Mouse (Mus musculus): ENCODE results near the gene Vmn2r18. TPM values are rescaled to one million over a fixed set of nuclear protein-coding genes. Genes with fewer than 3 reads are reported as not detected.
A peak's percentile ranks its signal among the peaks of the same experiment; 100 is the strongest.

The Vmn2r18 gene
- 0.04 TPM for polyA plus RNA-seq (2012; fragmentation: generic; extraction: Trizol)
- long read RNA-seq, experiment 1, result 0 reads
- long read RNA-seq, experiment 2, result 0 reads

DNA sequence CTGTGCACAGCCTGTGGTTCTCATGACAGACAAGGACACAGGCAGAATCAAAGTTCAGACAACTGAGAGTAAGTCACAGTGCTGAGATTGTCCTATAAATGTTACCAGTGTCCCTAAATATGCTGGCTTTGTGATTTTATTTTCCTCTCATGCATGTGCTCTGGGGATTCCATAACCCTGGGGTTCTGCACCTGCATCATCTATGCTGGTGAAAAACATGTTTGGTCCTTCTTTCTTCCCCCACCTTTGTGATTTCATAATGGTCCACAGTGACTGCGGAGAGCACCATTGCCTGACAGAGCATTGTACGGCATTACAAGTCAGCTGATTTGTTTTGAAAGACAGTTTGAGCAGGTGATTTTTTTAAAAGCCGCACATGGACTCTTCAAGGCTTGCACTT is at the start of gene Vmn2r18:
Vmn2r18 (minus strand) TSS at position 101 of the 400 bp plus-strand sequence.
- Histone ChIP-seq H3K36me3 (ENCODE audit: control insufficient read depth, insufficient read depth) (no peaks in the 10 kb centered on the region), H3ac (ENCODE audit: control insufficient read depth, insufficient read length, low read depth) (no peak within 1 kb of the TSS), H3K27me3 (ENCODE audit: control insufficient read depth, insufficient read depth, insufficient read length) (no peaks in the 10 kb centered on the region), H3K79me2 (ENCODE audit: control insufficient read depth, insufficient read depth) (no peaks in the 10 kb centered on the region), H3K79me3 (ENCODE audit: low read depth) (no peaks in the 10 kb centered on the region), H3K4me3 (ENCODE audit: insufficient read depth, poor library complexity, severe bottlenecking) (no peak within 1 kb of the TSS)
- TF ChIP-seq MAX (IDR thresholded peaks at IDR 0.05) (no peak), FOSL1 (IDR thresholded peaks at IDR 0.05; ENCODE audit: insufficient read depth, low read length, poor library complexity, severe bottlenecking) (no peak), CTCF (IDR thresholded peaks at IDR 0.05; ENCODE audit: control insufficient read depth, insufficient read depth, insufficient read length) (no peak)

DNA sequence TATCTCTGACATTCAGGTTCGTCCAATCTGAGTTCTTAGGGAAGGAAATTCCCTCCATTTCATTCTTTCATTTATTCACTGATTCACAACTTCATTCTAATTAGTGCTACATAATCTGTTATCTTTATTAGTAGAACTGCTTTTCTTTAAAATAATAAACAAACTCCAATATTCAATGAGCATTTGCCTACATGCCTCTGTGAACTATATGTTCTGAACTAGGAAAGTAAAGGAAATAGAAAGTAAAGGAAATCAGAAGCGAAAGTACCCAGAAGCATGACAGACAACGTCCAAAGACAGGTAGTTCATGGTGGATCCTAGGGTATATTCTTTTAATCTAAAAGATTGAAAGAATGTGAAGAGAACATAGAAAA is 45.6 kb upstream of the Vmn2r18 start:
- Histone ChIP-seq H3K79me2 (ENCODE audit: control insufficient read depth, insufficient read depth) (peaks cover 19% of the 10 kb centered on the region), H3K4me3 (ENCODE audit: insufficient read depth, poor library complexity, severe bottlenecking) (no peak overlapping the region), H3K36me3 (ENCODE audit: control insufficient read depth, insufficient read depth) (peaks cover 32% of the 10 kb centered on the region), H3K79me3 (ENCODE audit: low read depth) (peaks cover 9% of the 10 kb centered on the region), H3ac (ENCODE audit: control insufficient read depth, insufficient read length, low read depth) (no peak overlapping the region), H3K27me3 (ENCODE audit: control insufficient read depth, insufficient read depth, insufficient read length) (no peaks in the 10 kb centered on the region)
- no peak for TF ChIP-seq MYOG (IDR thresholded peaks at IDR 0.05; ENCODE audit: control insufficient read depth, extremely low read depth, insufficient read length)
- TF ChIP-seq CTCF (IDR thresholded peaks at IDR 0.05; ENCODE audit: control insufficient read depth, insufficient read depth, insufficient read length), result no peak
- TF ChIP-seq CEBPB (IDR thresholded peaks at IDR 0.05; ENCODE audit: low read depth), result no peak
- TF ChIP-seq MAX (IDR thresholded peaks at IDR 0.05), result no peak
- no peak for TF ChIP-seq USF1 (IDR thresholded peaks at IDR 0.05; ENCODE audit: low read depth)
- no peak for TF ChIP-seq FOSL1 (IDR thresholded peaks at IDR 0.05; ENCODE audit: insufficient read depth, low read length, poor library complexity, severe bottlenecking)
- TF ChIP-seq MYOD1 (IDR thresholded peaks at IDR 0.05; ENCODE audit: control insufficient read depth, insufficient read length, low read depth), result no peak

DNA sequence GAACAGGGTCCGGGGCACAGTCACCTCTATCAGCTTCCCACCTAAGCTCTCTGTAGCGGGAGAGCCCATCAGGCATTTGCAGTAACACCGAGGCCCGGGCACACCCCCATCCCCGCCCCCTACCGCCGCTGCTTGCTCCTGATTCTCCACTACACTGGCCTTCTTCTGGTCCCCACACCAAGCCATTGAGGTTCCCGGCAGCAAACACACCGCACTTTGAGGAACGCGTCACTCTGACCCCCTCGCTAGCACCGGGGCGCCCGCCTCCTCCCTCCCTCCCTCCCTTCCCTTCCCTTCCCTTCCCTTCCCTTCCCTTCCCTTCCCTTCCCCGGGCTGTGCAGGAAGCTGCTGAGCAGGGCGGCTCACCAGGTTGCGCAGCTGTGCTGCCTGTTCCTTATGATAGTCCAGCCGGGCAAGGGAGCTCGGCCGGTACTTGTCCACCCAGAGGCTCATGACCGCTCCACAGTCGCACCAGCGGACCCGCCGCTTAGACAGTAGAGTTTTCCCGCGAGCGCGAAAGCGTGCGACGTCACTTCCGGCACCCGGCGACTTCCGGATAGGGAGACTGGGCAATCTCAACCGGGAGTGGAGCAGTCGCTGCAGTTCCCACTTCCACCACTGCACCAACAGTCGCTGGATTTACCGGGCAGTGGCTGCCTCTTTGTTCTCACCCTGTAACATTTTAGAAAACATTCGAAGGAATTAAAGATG is 45.0 kb upstream of the Vmn2r18 start, which contains the start of gene Rfc3:
Rfc3 (minus strand) TSS at position 543 of the 711 bp plus-strand sequence.
- Histone ChIP-seq H3K36me3 (ENCODE audit: control insufficient read depth, insufficient read depth) (peaks cover 38% of the 10 kb centered on the region), H3ac (ENCODE audit: control insufficient read depth, insufficient read length, low read depth) (peak within 1 kb of the TSS; percentile 56), H3K79me2 (ENCODE audit: control insufficient read depth, insufficient read depth) (peaks cover 19% of the 10 kb centered on the region), H3K27me3 (ENCODE audit: control insufficient read depth, insufficient read depth, insufficient read length) (no peaks in the 10 kb centered on the region), H3K79me3 (ENCODE audit: low read depth) (peaks cover 9% of the 10 kb centered on the region), H3K4me3 (ENCODE audit: insufficient read depth, poor library complexity, severe bottlenecking) (peak within 1 kb of the TSS; percentile 72)
- TF ChIP-seq MYOD1 (IDR thresholded peaks at IDR 0.05; ENCODE audit: control insufficient read depth, insufficient read length, low read depth), result no peak
- TF ChIP-seq MAX (IDR thresholded peaks at IDR 0.05), result peak; percentile 89
- TF ChIP-seq CEBPB (IDR thresholded peaks at IDR 0.05; ENCODE audit: low read depth), result no peak
- TF ChIP-seq USF1 (IDR thresholded peaks at IDR 0.05; ENCODE audit: low read depth), result no peak
- TF ChIP-seq FOSL1 (IDR thresholded peaks at IDR 0.05; ENCODE audit: insufficient read depth, low read length, poor library complexity, severe bottlenecking), result no peak
- TF ChIP-seq MYOG (IDR thresholded peaks at IDR 0.05; ENCODE audit: control insufficient read depth, extremely low read depth, insufficient read length), result no peak
- TF ChIP-seq CTCF (IDR thresholded peaks at IDR 0.05; ENCODE audit: control insufficient read depth, insufficient read depth, insufficient read length), result peak; percentile 68

DNA sequence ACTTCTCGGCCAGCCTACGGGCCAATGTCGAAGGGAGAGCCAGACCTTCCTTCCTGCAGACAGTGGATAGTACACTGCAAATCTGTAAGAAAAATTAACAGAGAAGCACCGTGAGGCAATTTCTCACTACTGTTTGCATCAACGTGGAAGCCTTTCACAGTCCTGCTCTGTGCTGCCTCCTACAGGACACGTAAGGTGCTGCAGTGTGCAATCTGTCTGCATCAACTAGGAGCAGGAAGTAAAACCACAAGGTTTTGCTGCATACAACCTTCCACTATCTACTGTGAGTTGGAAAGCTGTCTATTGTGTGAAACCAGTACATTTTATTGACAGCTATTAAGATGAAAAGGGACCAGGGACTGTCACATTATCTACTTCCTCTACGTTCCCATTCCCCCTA is 39.0 kb upstream of the Vmn2r18 start:
- TF ChIP-seq USF1 (IDR thresholded peaks at IDR 0.05; ENCODE audit: low read depth) (no peak), MAX (IDR thresholded peaks at IDR 0.05) (no peak)
- no peak overlapping the region for H3ac ChIP-seq (ENCODE audit: control insufficient read depth, insufficient read length, low read depth)
- no peak overlapping the region for H3K4me3 ChIP-seq (ENCODE audit: insufficient read depth, poor library complexity, severe bottlenecking)
- no peaks in the 10 kb centered on the region for H3K27me3 ChIP-seq (ENCODE audit: control insufficient read depth, insufficient read depth, insufficient read length)
- peaks cover 7% of the 10 kb centered on the region for H3K79me3 ChIP-seq (ENCODE audit: low read depth)
- peaks cover 8% of the 10 kb centered on the region for H3K79me2 ChIP-seq (ENCODE audit: control insufficient read depth, insufficient read depth)
- H3K36me3 ChIP-seq (ENCODE audit: control insufficient read depth, insufficient read depth), result peaks cover 93% of the 10 kb centered on the region

- H3K79me2 ChIP-seq (ENCODE audit: control insufficient read depth, insufficient read depth), result no peaks in the 10 kb centered on the region
- H3K36me3 ChIP-seq (ENCODE audit: control insufficient read depth, insufficient read depth), result peaks cover 75% of the 10 kb centered on the region
- TF ChIP-seq FOSL1 (IDR thresholded peaks at IDR 0.05; ENCODE audit: insufficient read depth, low read length, poor library complexity, severe bottlenecking), result no peak
- TF ChIP-seq MYOG (IDR thresholded peaks at IDR 0.05; ENCODE audit: control insufficient read depth, extremely low read depth, insufficient read length), result no peak
- TF ChIP-seq USF1 (IDR thresholded peaks at IDR 0.05; ENCODE audit: low read depth), result no peak
- TF ChIP-seq MAX (IDR thresholded peaks at IDR 0.05), result no peak
- TF ChIP-seq CEBPB (IDR thresholded peaks at IDR 0.05; ENCODE audit: low read depth), result no peak
- TF ChIP-seq CTCF (IDR thresholded peaks at IDR 0.05; ENCODE audit: control insufficient read depth, insufficient read depth, insufficient read length), result no peak
- TF ChIP-seq MYOD1 (IDR thresholded peaks at IDR 0.05; ENCODE audit: control insufficient read depth, insufficient read length, low read depth), result no peak
- no peak overlapping the region for H3ac ChIP-seq (ENCODE audit: control insufficient read depth, insufficient read length, low read depth)
- H3K4me3 ChIP-seq (ENCODE audit: insufficient read depth, poor library complexity, severe bottlenecking), result no peak overlapping the region
- peaks cover 4% of the 10 kb centered on the region for H3K79me3 ChIP-seq (ENCODE audit: low read depth)
- H3K27me3 ChIP-seq (ENCODE audit: control insufficient read depth, insufficient read depth, insufficient read length), result no peaks in the 10 kb centered on the region
These were observed 37.0 kb upstream of the Vmn2r18 start for GRCm38 (mm10) chr5:151642867-151643266.

DNA sequence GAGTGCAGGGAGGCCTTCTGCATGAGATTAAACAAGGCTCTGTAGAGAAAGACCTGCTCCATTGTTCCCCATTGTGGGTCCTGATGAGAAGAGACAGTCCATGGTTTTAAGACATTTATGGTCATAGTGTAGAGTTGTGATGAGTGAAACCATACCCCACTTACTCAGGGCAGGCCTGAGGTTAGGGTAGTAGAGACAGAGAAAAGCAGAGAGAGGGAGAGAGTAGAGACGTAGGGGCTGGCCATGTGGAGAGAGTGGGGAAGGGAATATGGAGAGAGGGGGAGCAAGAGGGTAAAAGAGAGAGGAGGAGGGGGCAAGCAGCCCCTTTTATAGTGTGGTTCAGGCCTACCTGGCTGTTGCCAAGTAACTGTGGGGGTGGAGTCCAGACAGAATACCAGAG is 36.3 kb upstream of the Vmn2r18 start:
- H3K4me3 ChIP-seq (ENCODE audit: insufficient read depth, poor library complexity, severe bottlenecking), result no peak overlapping the region
- TF ChIP-seq CEBPB (IDR thresholded peaks at IDR 0.05; ENCODE audit: low read depth) (no peak), USF1 (IDR thresholded peaks at IDR 0.05; ENCODE audit: low read depth) (no peak), MYOD1 (IDR thresholded peaks at IDR 0.05; ENCODE audit: control insufficient read depth, insufficient read length, low read depth) (no peak), MYOG (IDR thresholded peaks at IDR 0.05; ENCODE audit: control insufficient read depth, extremely low read depth, insufficient read length) (no peak), CTCF (IDR thresholded peaks at IDR 0.05; ENCODE audit: control insufficient read depth, insufficient read depth, insufficient read length) (no peak), MAX (IDR thresholded peaks at IDR 0.05) (no peak), FOSL1 (IDR thresholded peaks at IDR 0.05; ENCODE audit: insufficient read depth, low read length, poor library complexity, severe bottlenecking) (no peak)
- no peaks in the 10 kb centered on the region for H3K79me2 ChIP-seq (ENCODE audit: control insufficient read depth, insufficient read depth)
- no peak overlapping the region for H3ac ChIP-seq (ENCODE audit: control insufficient read depth, insufficient read length, low read depth)
- H3K79me3 ChIP-seq (ENCODE audit: low read depth), result peaks cover 4% of the 10 kb centered on the region
- no peaks in the 10 kb centered on the region for H3K27me3 ChIP-seq (ENCODE audit: control insufficient read depth, insufficient read depth, insufficient read length)
- H3K36me3 ChIP-seq (ENCODE audit: control insufficient read depth, insufficient read depth), result peaks cover 68% of the 10 kb centered on the region
